Mouse (Mus musculus): Measurements from ENCODE around the gene Fam104a. TPM values are rescaled to one million over a fixed set of nuclear protein-coding genes. Genes with fewer than 3 reads are reported as not detected.

The Fam104a gene
- polyA plus RNA-seq, 1 experiment from 2014 or later: 40.1 TPM

DNA sequence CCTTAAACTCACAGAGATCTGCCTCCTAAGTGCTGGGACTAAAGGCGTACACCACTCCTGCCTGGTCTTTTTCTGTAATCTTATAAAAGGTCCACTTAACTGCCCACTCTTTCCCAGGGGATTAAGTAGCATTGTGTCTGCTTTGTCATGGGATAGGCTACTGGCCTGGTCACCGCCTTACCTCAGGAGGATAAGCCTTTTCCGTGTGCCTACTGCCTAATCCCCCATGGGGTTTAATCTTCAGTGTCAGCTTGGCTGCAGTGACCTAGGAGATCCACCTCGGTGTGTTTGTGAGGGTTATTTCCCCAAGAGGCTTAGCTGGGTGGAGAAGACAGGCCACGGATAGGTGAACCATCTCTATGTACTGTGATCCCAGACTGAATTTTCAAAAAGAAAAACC lies 13.6 kb upstream of the Fam104a start:
- no peak overlapping the region for H3K4me3 ChIP-seq (replicated peaks)
- no peaks in the 10 kb centered on the region for H3K4me1 ChIP-seq
- H3K36me3 ChIP-seq: peaks cover 46% of the 10 kb centered on the region
- no peaks in the 10 kb centered on the region for H3K9me3 ChIP-seq (replicated peaks)
- no peaks in the 10 kb centered on the region for H3K27me3 ChIP-seq (replicated peaks)
- H3K9ac ChIP-seq (replicated peaks): no peak overlapping the region
- no peak overlapping the region for H3K27ac ChIP-seq (replicated peaks)
- no peak for ATAC-seq (ENCODE audit: low FRiP score)
- H3K4me2 ChIP-seq: no peak overlapping the region
- WGBS: 87% methylated on average over 5 of the region's 5 CpGs

- peaks cover 3% of the 10 kb centered on the region for H3K4me1 ChIP-seq
- no peak overlapping the region for H3K4me2 ChIP-seq
- no peak overlapping the region for H3K4me3 ChIP-seq (replicated peaks)
- no peak for ATAC-seq (ENCODE audit: low FRiP score)
- no peaks in the 10 kb centered on the region for H3K9me3 ChIP-seq (replicated peaks)
- H3K27ac ChIP-seq (replicated peaks): no peak overlapping the region
- no peaks in the 10 kb centered on the region for H3K27me3 ChIP-seq (replicated peaks)
- no peak overlapping the region for H3K9ac ChIP-seq (replicated peaks)
- H3K36me3 ChIP-seq: peaks cover 80% of the 10 kb centered on the region
- WGBS: 59% methylated on average over 3 of the region's 3 CpGs
Observed at GRCm38 (mm10) chr11:113691851-113692250, 7.9 kb upstream of the Fam104a start.

DNA sequence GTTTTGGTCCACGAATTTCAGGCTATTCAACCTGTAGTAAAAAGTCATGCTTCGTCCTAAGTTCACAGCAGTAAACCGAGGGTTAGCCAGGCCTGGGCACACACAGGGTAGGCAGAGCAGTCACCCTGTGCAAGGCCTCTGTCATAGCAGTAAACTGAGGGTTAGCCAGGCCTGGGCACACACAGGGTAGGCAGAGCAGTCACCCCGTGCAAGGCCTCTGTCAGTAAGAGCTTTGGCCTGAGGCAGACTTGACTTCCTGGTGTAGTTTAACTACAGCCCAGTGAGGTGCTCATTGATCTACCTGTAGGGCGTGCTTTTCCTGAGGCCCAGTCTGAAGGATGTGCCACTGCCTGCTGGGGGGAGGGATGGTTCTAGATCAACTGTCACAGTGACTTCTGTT lies 7.4 kb upstream of the Fam104a start:
- Histone ChIP-seq H3K4me3 (replicated peaks) (no peak overlapping the region), H3K4me1 (peaks cover 8% of the 10 kb centered on the region), H3K27ac (replicated peaks) (no peak overlapping the region), H3K9ac (replicated peaks) (no peak overlapping the region), H3K9me3 (replicated peaks) (no peaks in the 10 kb centered on the region), H3K36me3 (peaks cover 76% of the 10 kb centered on the region), H3K4me2 (no peak overlapping the region), H3K27me3 (replicated peaks) (no peaks in the 10 kb centered on the region)
- no peak for ATAC-seq (ENCODE audit: low FRiP score)
- 92% methylated on average over 5 of the region's 5 CpGs for WGBS

DNA sequence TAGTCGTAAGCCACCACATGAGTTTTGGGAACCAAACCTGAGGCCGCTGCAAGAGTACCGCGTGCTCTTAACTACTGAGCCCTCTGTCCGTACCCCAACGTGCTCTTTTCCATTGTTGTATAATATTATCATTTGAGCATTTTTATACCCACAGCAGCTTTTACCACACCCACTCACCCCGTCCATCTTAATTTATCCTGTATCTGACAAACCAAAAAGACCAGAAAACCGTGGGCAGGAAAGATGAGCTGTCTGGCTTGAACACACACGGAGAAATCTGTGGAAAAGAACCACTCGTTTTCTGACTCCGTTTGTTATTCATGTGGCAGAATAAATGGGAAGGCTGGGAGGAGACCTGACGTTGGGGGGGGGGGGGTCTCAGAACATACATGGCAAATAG lies 6.6 kb upstream of the Fam104a start:
- no peak overlapping the region for H3K4me2 ChIP-seq
- no peaks in the 10 kb centered on the region for H3K27me3 ChIP-seq (replicated peaks)
- H3K36me3 ChIP-seq: peaks cover 70% of the 10 kb centered on the region
- no peak overlapping the region for H3K27ac ChIP-seq (replicated peaks)
- no peak overlapping the region for H3K4me3 ChIP-seq (replicated peaks)
- no peak overlapping the region for H3K9ac ChIP-seq (replicated peaks)
- 89% methylated on average over 12 of the region's 12 CpGs for WGBS
- H3K4me1 ChIP-seq: peaks cover 13% of the 10 kb centered on the region
- H3K9me3 ChIP-seq (replicated peaks): no peaks in the 10 kb centered on the region
- no peak for ATAC-seq (ENCODE audit: low FRiP score)

DNA sequence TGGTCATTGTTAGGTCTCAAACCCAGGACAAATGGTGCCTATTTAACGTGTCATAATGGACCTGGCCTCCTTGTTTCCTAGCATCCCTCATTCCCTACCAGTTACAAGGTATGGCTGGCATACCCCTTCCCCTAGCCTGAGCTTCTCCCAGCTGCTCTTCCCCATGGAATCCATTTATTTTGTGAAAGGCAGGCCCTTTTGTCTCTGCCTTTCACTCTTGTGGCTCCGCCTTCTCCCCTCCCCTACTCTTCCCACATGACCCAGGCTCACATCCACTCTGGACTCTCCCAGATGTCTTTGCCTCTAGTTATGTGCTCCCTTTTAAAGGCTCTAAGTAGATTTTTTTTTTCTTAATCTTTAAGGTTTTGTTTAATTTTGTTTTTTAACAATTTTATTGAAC lies 3.1 kb upstream of the Fam104a start:
- Histone ChIP-seq H3K9ac (replicated peaks) (no peak overlapping the region), H3K9me3 (replicated peaks) (no peaks in the 10 kb centered on the region), H3K4me1 (peaks cover 33% of the 10 kb centered on the region), H3K27ac (replicated peaks) (no peak overlapping the region), H3K4me3 (replicated peaks) (no peak overlapping the region), H3K4me2 (no peak overlapping the region), H3K27me3 (replicated peaks) (no peaks in the 10 kb centered on the region), H3K36me3 (peaks cover 39% of the 10 kb centered on the region)
- ATAC-seq (ENCODE audit: low FRiP score): no peak
- 22% methylated on average over 2 of the region's 2 CpGs for WGBS

GRCm38 (mm10) chr11:113684707-113685426 lies 912 bp upstream of the Fam104a start:
- WGBS: 44% methylated on average over 25 of the region's 25 CpGs
- H3K9ac ChIP-seq (replicated peaks): peak overlapping the region; percentile 73

GRCm38 (mm10) chr11:113683627-113683956 lies 363 bp downstream of the Fam104a start:
- no peaks in the 10 kb centered on the region for H3K9me3 ChIP-seq (replicated peaks)
- peak; percentile 62; the same call in 1 of the 2 replicates for ATAC-seq (ENCODE audit: low FRiP score)
- H3K36me3 ChIP-seq: peaks cover 11% of the 10 kb centered on the region
- H3K27me3 ChIP-seq (replicated peaks): no peaks in the 10 kb centered on the region
- H3K4me3 ChIP-seq (replicated peaks): peak overlapping the region; percentile 91
- H3K4me2 ChIP-seq: peak overlapping the region; percentile 90
- H3K27ac ChIP-seq (replicated peaks): peak overlapping the region; percentile 93
- peaks cover 52% of the 10 kb centered on the region for H3K4me1 ChIP-seq
- under 1% methylated on average over 32 of the region's 38 CpGs for WGBS
- H3K9ac ChIP-seq (replicated peaks): peak overlapping the region; percentile 89

More at GRCm38 (mm10) chr11:113684707-113685426, 912 bp upstream of the Fam104a start:
- peak overlapping the region; percentile 91 for H3K4me3 ChIP-seq (replicated peaks)
- peaks cover 47% of the 10 kb centered on the region for H3K4me1 ChIP-seq
- ATAC-seq (ENCODE audit: low FRiP score): no peak
- H3K27ac ChIP-seq (replicated peaks): peak overlapping the region; percentile 93
- H3K36me3 ChIP-seq: peaks cover 24% of the 10 kb centered on the region
- H3K27me3 ChIP-seq (replicated peaks): no peaks in the 10 kb centered on the region
- H3K4me2 ChIP-seq: peak overlapping the region; percentile 90
- no peaks in the 10 kb centered on the region for H3K9me3 ChIP-seq (replicated peaks)

DNA sequence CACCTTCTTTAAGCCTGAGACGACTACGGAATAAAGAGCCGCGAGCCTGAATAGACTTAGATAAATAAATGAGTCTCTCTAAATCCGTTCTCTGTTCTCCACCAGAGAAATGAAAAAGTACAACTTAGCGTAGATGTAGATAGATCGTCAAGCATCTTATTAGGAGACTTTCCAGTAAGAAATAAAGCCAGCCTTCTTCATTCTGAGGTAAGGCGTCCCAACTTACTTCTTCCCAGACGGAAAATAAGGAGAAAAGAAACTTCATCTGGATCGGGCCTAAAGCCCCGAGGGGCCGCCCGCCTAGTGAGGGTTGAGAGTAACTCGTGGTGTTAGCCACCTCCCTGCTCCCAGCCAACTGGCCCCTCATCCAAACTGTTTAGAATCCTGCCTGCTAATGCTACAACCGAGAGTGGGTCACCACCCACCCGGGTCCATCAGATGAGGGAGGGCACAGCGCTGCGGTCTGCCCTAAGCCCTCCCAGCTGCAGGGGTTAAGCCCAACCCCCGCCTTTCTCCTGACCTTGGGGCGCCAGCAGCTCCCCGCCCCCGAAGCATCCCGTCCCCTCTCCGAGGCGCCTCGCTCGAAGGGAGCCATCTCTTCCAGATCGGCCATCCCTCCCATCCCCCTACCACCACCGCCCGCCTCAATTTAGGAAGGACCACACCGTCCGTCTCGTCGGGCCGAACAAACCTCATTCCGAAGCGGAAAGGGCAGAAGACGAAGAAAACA lies 893 bp downstream of the Fam104a start:
- H3K4me2 ChIP-seq: peak overlapping the region; percentile 90
- H3K4me3 ChIP-seq (replicated peaks): peak overlapping the region; percentile 91
- H3K36me3 ChIP-seq: peaks cover 6% of the 10 kb centered on the region
- H3K27ac ChIP-seq (replicated peaks): peak overlapping the region; percentile 93
- peaks cover 57% of the 10 kb centered on the region for H3K4me1 ChIP-seq
- 3% methylated on average over 37 of the region's 38 CpGs for WGBS
- ATAC-seq (ENCODE audit: low FRiP score): peak; percentile 14
- H3K27me3 ChIP-seq (replicated peaks): no peaks in the 10 kb centered on the region
- H3K9ac ChIP-seq (replicated peaks): peak overlapping the region; percentile 89
- no peaks in the 10 kb centered on the region for H3K9me3 ChIP-seq (replicated peaks)

DNA sequence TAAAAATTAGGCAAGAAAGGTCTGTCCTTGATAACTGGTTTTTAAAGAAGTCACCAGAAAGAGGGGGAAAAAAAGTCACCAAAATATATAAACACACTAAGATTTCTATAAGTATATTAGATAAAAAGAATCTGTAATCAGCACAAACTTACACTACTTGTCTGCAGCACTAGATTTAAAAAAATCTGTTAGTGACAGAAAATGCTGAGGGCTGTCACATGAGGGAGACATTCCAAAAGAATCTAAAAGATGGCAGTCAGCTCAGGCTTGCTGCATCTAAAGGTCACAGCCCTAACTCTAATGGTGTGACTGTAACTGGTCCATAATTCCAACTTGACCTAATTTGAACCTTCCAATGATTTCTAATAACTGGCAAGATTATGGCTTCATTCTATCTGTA lies 2.0 kb downstream of the Fam104a start:
- Histone ChIP-seq H3K4me1 (peaks cover 59% of the 10 kb centered on the region), H3K27ac (replicated peaks) (no peak overlapping the region), H3K36me3 (peaks cover 2% of the 10 kb centered on the region), H3K27me3 (replicated peaks) (no peaks in the 10 kb centered on the region), H3K9ac (replicated peaks) (no peak overlapping the region), H3K4me3 (replicated peaks) (no peak overlapping the region), H3K9me3 (replicated peaks) (no peaks in the 10 kb centered on the region), H3K4me2 (peak overlapping the region; percentile 90)
- no peak for ATAC-seq (ENCODE audit: low FRiP score)

DNA sequence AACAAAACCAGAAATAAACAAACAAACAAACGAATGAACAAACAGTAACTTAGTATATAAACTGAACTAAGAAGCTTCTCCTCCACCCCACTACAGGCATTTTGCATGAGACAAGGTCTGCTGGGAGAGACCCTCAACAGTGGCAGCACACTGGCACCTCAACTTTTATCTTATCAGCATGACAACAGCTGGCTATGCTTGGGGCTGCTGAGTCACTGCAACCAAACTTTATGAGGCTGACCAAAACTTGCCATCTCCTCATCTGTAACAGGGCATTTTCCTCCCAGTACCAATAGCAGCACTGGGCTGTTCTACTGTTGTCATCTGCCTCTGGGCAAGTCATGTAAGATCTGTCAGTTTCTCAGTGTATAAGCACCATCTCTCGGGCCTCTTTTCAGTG lies 3.0 kb downstream of the Fam104a start:
- peaks cover 11% of the 10 kb centered on the region for H3K36me3 ChIP-seq
- no peaks in the 10 kb centered on the region for H3K27me3 ChIP-seq (replicated peaks)
- H3K9me3 ChIP-seq (replicated peaks): no peaks in the 10 kb centered on the region
- no peak overlapping the region for H3K4me2 ChIP-seq
- H3K4me1 ChIP-seq: peaks cover 52% of the 10 kb centered on the region
- no peak overlapping the region for H3K27ac ChIP-seq (replicated peaks)
- no peak for ATAC-seq (ENCODE audit: low FRiP score)
- H3K4me3 ChIP-seq (replicated peaks): no peak overlapping the region
- WGBS: 90% methylated on average over 2 of the region's 2 CpGs
- no peak overlapping the region for H3K9ac ChIP-seq (replicated peaks)

- no peak overlapping the region for H3K4me3 ChIP-seq (replicated peaks)
- WGBS: 93% methylated on average over 8 of the region's 8 CpGs
- H3K4me1 ChIP-seq: peaks cover 40% of the 10 kb centered on the region
- H3K4me2 ChIP-seq: no peak overlapping the region
- no peaks in the 10 kb centered on the region for H3K9me3 ChIP-seq (replicated peaks)
- no peak overlapping the region for H3K27ac ChIP-seq (replicated peaks)
- no peaks in the 10 kb centered on the region for H3K27me3 ChIP-seq (replicated peaks)
- no peak for ATAC-seq (ENCODE audit: low FRiP score)
- no peak overlapping the region for H3K9ac ChIP-seq (replicated peaks)
- H3K36me3 ChIP-seq: peaks cover 22% of the 10 kb centered on the region
Observed at GRCm38 (mm10) chr11:113678373-113678772, 5.6 kb downstream of the Fam104a start.

- 93% methylated on average over 2 of the region's 2 CpGs for WGBS
- Histone ChIP-seq H3K27me3 (replicated peaks) (no peaks in the 10 kb centered on the region), H3K27ac (replicated peaks) (no peak overlapping the region; the same call in 1 of the 2 replicates), H3K4me2 (no peak overlapping the region), H3K4me3 (replicated peaks) (no peak overlapping the region), H3K4me1 (peaks cover 33% of the 10 kb centered on the region), H3K9ac (replicated peaks) (no peak overlapping the region), H3K36me3 (peaks cover 28% of the 10 kb centered on the region), H3K9me3 (replicated peaks) (no peaks in the 10 kb centered on the region)
- no peak for ATAC-seq (ENCODE audit: low FRiP score)
Observed at GRCm38 (mm10) chr11:113677378-113677777, 6.6 kb downstream of the Fam104a start.

Data from neural tube, embryonic 15.5 days (tissue).